ENCODE assay signal across 8 mouse cellular contexts in genomic region chr17:32492349-32492980, GRCm38 (mm10). TPM values are rescaled to one million over a fixed set of nuclear protein-coding genes. Genes with fewer than 3 reads are reported as not detected.
DNase-seq lines count a peak whose midpoint lies in the region; ATAC-seq and TF ChIP-seq lines count a peak whose summit lies in the region.

No protein-coding gene starts in this region.

- DNase-seq in adrenal gland, postnatal 36 days = peak; percentile 36 to 38
- DNase-seq in forelimb bud, embryonic 11.5 days (ENCODE audit: low read depth, low spot score) = peak; percentile 26
- DNase-seq in induced T-regulatory cell, adult 2 months (ENCODE audit: low read depth) = peak; percentile 69
- DNase-seq in liver, embryonic 13.5 days = no peak
- peak; percentile 40 for DNase-seq in naive thymus-derived CD4-positive, alpha-beta T cell, adult 2 months (ENCODE audit: low read depth)
- no peak for DNase-seq in layer of hippocampus, postnatal 25 days (ENCODE audit: extremely low spot score in 1 of 2, low spot score in 1 of 2)
- DNase-seq in layer of hippocampus, postnatal 14 days (ENCODE audit: low spot score in 2 of 2) = no peak

- ATAC-seq in liver, embryonic 13.5 days (ENCODE audit: low read depth) = peak; percentile 60; the same call in 1 of the 2 replicates

- 9% methylated on average over 30 of the region's 30 CpGs for WGBS in liver, embryonic 13.5 days (ENCODE audit: insufficient replicate concordance)

- no peaks in the 10 kb centered on the region for H3K36me3 ChIP-seq in E14TG2a.4 (ENCODE audit: insufficient read depth, low read length)
- H3K36me3 ChIP-seq in liver, embryonic 13.5 days = no peaks in the 10 kb centered on the region

- H3K9ac ChIP-seq in liver, embryonic 13.5 days = no peak overlapping the region

- peaks cover 22% of the 10 kb centered on the region for H3K27me3 ChIP-seq in E14TG2a.4 (ENCODE audit: insufficient read depth, low read length)
- peaks cover 24% of the 10 kb centered on the region for H3K27me3 ChIP-seq in liver, embryonic 13.5 days

- no peak for TF ChIP-seq CTCF in E14TG2a.4 (conservative IDR thresholded peaks at IDR 0.05; ENCODE audit: low read length)

- peaks cover 9% of the 10 kb centered on the region for H3K9me3 ChIP-seq in E14TG2a.4 (ENCODE audit: low read length)
- H3K9me3 ChIP-seq in liver, embryonic 13.5 days (replicated peaks) = no peaks in the 10 kb centered on the region

- H3K4me1 ChIP-seq in E14TG2a.4 (replicated peaks; ENCODE audit: low read depth, low read length) = peaks cover 19% of the 10 kb centered on the region
- H3K4me1 ChIP-seq in liver, embryonic 13.5 days (replicated peaks) = peaks cover 10% of the 10 kb centered on the region; the same call in 1 of the 2 replicates

- H3K4me2 ChIP-seq in liver, embryonic 13.5 days = peak overlapping the region; percentile 63

- peak overlapping the region; percentile 77 for H3K4me3 ChIP-seq in E14TG2a.4 (replicated peaks; ENCODE audit: low read length)
- peak overlapping the region; percentile 42 for H3K4me3 ChIP-seq in liver, embryonic 13.5 days (replicated peaks)

- no peak overlapping the region for H3K27ac ChIP-seq in liver, embryonic 13.5 days

RNA-seq across cellular contexts. Expression of gene Cyp4f17, which starts 13.4 kb away (rescaled TPM):
- 1 to 10 TPM; 6.9 to 8.8 TPM for total RNA-seq in adrenal gland, postnatal 36 days (2021)
- 0.47 and 0.60 TPM in 2 replicates for polyA plus RNA-seq in liver, embryonic 13.5 days (2015; fragmentation: Nextera tagmentation; extraction: Ambion mirVana)
- total RNA-seq in layer of hippocampus, postnatal 25 days (2021) = 1 to 10 TPM; 3.4 to 6.0 TPM
- total RNA-seq in layer of hippocampus, postnatal 14 days (2021) = 1 to 10 TPM; 3.9 to 6.5 TPM

RNA-seq across cellular contexts. Expression of gene Cyp4f39, which starts 39.9 kb away (rescaled TPM):
- not detected for total RNA-seq in adrenal gland, postnatal 36 days (2021)
- 0.46 and 1.0 TPM in 2 replicates for polyA plus RNA-seq in liver, embryonic 13.5 days (2015; fragmentation: Nextera tagmentation; extraction: Ambion mirVana)
- total RNA-seq in layer of hippocampus, postnatal 25 days (2021) = not detected
- not detected for total RNA-seq in layer of hippocampus, postnatal 14 days (2021)

RNA-seq across cellular contexts. Expression of gene Cyp4f16, which starts 43.9 kb away (rescaled TPM):
- total RNA-seq in adrenal gland, postnatal 36 days (2021) = 10 to 100 TPM; 10.1 to 12.4 TPM
- polyA plus RNA-seq in liver, embryonic 13.5 days (2015; fragmentation: Nextera tagmentation; extraction: Ambion mirVana) = 4.0 and 4.2 TPM in 2 replicates
- 10 to 100 TPM in 1 of 2 experiments, 1 to 10 TPM in 1; 7.0 to 10.3 TPM for total RNA-seq in layer of hippocampus, postnatal 25 days (2021)
- total RNA-seq in layer of hippocampus, postnatal 14 days (2021) = 1 to 10 TPM; 6.0 to 7.7 TPM

Comparison
In these comparisons a context has a peak if more than half of its experiments do, and no peak if none do; other contexts are left out.
1. DNase-seq: peak in adrenal gland, postnatal 36 days (2 of 2), forelimb bud, embryonic 11.5 days (single experiment), induced T-regulatory cell, adult 2 months (single experiment) and naive thymus-derived CD4-positive, alpha-beta T cell, adult 2 months (single experiment); none in liver, embryonic 13.5 days (single experiment), layer of hippocampus, postnatal 25 days (0 of 2) and layer of hippocampus, postnatal 14 days (0 of 2).